Mouse (Mus musculus) intestine, postnatal 0 days (tissue): Measurements from ENCODE around the gene Snx14. TPM values are rescaled to one million over a fixed set of nuclear protein-coding genes. Genes with fewer than 3 reads are reported as not detected.
A peak's percentile ranks its signal among the peaks of the same experiment; 100 is the strongest.

Experiments
- ATAC-seq: fragments of 200-750 bp; cut with Nextera tagmentation; 2 replicates; pipeline ENCODE4 v1.8.0; 2017; ENCODE audit warnings: mild to moderate bottlenecking, moderate TSS enrichment, moderate library complexity
- H3K27ac ChIP-seq: fragments of 300-500 bp; sonication (generic); 2 replicates; pipeline ENCODE4 v1.5.1; 2014; ENCODE audit warnings: mild to moderate bottlenecking, low read depth, low read length, moderate library complexity
- H3K27me3 ChIP-seq: fragments of 300-500 bp; sonication (generic); replicated peaks from 2 replicates; pipeline ENCODE4 v1.6.1; 2014; ENCODE audit warnings: low read length, mixed read lengths; ENCODE audit not compliant: control insufficient read depth, insufficient read depth
- H3K36me3 ChIP-seq: fragments of 300-500 bp; sonication (generic); 2 replicates; pipeline ENCODE4 v1.6.1; 2014; ENCODE audit warnings: mild to moderate bottlenecking, moderate library complexity; ENCODE audit not compliant: control insufficient read depth, insufficient read depth
- H3K4me1 ChIP-seq: fragments of 300-500 bp; sonication (generic); replicated peaks from 2 replicates; pipeline ENCODE4 v1.6.1; 2014; ENCODE audit warnings: antibody characterized with exemption, low read length, mixed read lengths; ENCODE audit not compliant: control insufficient read depth, insufficient read depth
- H3K4me2 ChIP-seq: fragments of 300-500 bp; sonication (generic); replicated peaks from 2 replicates; pipeline ENCODE4 v1.6.1; 2014; ENCODE audit warnings: low read depth, mild to moderate bottlenecking, moderate library complexity
- H3K4me3 ChIP-seq: fragments of 300-500 bp; sonication (generic); 2 replicates; pipeline ENCODE4 v1.5.1; 2014; ENCODE audit warnings: low read depth, low read length
- H3K9ac ChIP-seq: fragments of 300-500 bp; sonication (generic); 2 replicates; pipeline ENCODE4 v1.6.1; 2014; ENCODE audit warnings: mild to moderate bottlenecking, low read depth, low read length
- H3K9me3 ChIP-seq: fragments of 300-500 bp; sonication (generic); 2 replicates; pipeline ENCODE4 v1.6.1; 2016; ENCODE audit warnings: mixed run types; ENCODE audit not compliant: control insufficient read depth
- CTCF ChIP-seq: sonication (generic); IDR thresholded peaks from 2 replicates; pipeline ENCODE4 v1.5.1; 2016; ENCODE audit warnings: low read depth, mild to moderate bottlenecking, control low read depth, antibody characterized with exemption, moderate library complexity
- WGBS: fragments of 180-500 bp; shearing (Covaris S2); extraction: QIAGEN DNeasy Blood & Tissue Kit; methylation state at CpG from one replicate; pipeline ENCODE4 v1.1.7; 2014; 5-methylcytosine and 5-hydroxymethylcytosine counted together
- polyA plus RNA-seq: library from polyadenylated mRNA; unstranded; fragments of >200 nt; fragmentation: Nextera tagmentation; extraction: Ambion mirVana; gene quantifications from 2 replicates; pipeline ENCODE4 v1.2.1, GENCODE M21; 2015

The Snx14 gene
- polyA plus RNA-seq, 1 experiment from 2014 or later, result 18.4 TPM

DNA sequence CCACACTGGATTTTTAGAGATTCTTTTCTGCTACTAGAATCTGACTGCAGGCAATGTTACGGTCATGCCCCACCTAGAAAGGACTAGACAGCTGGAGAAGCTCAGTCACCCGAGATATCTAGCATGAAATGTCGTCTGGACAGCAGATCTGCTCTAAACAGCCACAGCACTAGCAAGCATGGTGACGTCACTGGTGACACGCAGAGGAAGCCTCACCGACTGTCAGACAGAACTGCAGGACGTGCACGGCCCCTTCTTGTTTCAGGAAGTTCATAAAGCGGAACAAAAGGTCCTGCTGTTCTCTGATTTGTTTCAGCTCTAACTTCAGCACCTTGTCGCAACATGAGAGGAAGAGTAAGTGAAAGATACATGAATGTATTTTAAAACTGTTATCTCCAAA lies 34.7 kb downstream of the Snx14 start:
- H3K27ac ChIP-seq, result no peak overlapping the region
- no peaks in the 10 kb centered on the region for H3K27me3 ChIP-seq
- H3K4me1 ChIP-seq, result no peaks in the 10 kb centered on the region
- H3K36me3 ChIP-seq, result peaks cover 27% of the 10 kb centered on the region
- 77% methylated on average over 10 of the region's 10 CpGs for WGBS
- ATAC-seq, result no peak
- H3K9ac ChIP-seq, result no peak overlapping the region
- TF ChIP-seq CTCF, result no peak
- no peak overlapping the region for H3K4me2 ChIP-seq
- no peak overlapping the region for H3K4me3 ChIP-seq
- no peaks in the 10 kb centered on the region for H3K9me3 ChIP-seq

DNA sequence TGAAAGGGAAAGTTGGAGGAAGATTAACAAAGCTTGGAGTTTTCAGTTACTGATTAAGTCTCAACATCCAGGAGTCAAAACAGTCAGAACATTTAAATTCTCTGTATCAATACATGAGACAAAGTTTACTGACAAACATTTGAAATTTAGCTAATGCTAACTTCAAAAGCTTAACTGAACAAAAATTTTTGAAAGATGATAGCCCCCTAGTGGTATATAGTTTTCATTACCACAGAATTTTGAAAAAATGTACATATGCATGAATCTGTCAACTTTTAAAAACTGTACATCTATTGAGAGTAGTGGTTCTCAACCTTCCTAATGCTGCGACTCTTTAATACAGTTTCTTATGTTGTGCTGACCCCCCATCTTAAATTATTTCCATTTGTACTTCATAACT lies 40.3 kb downstream of the Snx14 start:
- H3K4me2 ChIP-seq, result no peak overlapping the region
- no peak overlapping the region for H3K27ac ChIP-seq
- no peak for ATAC-seq
- H3K36me3 ChIP-seq, result peaks cover 45% of the 10 kb centered on the region
- TF ChIP-seq CTCF, result peak; percentile 51
- H3K4me1 ChIP-seq, result no peaks in the 10 kb centered on the region
- no peak overlapping the region for H3K4me3 ChIP-seq
- H3K27me3 ChIP-seq, result no peaks in the 10 kb centered on the region
- H3K9ac ChIP-seq, result no peak overlapping the region
- no peaks in the 10 kb centered on the region for H3K9me3 ChIP-seq
- 91% methylated on average over 1 of the region's 1 CpGs for WGBS

DNA sequence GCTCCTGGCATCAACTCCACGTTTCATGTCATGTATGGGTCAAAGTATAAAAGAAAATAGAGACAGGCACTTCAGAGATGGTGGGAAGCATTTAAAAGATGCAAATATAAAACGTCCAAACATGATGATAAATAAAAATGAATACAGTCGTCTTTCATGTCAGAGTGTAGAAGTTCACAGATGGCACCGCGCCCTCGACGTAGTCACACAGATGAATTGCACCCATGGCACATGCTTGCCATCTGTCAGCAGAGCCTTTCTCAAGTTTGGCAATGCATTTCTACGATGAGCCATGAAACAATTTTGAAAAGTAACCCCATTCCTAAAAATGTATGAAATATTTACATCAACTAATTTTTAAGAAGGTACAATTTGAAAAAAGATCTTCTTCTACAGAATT lies 43.9 kb downstream of the Snx14 start:
- ATAC-seq, result no peak
- Histone ChIP-seq H3K27me3 (no peaks in the 10 kb centered on the region), H3K4me2 (no peak overlapping the region), H3K9me3 (no peaks in the 10 kb centered on the region), H3K4me3 (no peak overlapping the region), H3K36me3 (peaks cover 41% of the 10 kb centered on the region), H3K27ac (no peak overlapping the region), H3K9ac (no peak overlapping the region), H3K4me1 (no peaks in the 10 kb centered on the region)
- WGBS, result 89% methylated on average over 8 of the region's 8 CpGs
- no peak for TF ChIP-seq CTCF

DNA sequence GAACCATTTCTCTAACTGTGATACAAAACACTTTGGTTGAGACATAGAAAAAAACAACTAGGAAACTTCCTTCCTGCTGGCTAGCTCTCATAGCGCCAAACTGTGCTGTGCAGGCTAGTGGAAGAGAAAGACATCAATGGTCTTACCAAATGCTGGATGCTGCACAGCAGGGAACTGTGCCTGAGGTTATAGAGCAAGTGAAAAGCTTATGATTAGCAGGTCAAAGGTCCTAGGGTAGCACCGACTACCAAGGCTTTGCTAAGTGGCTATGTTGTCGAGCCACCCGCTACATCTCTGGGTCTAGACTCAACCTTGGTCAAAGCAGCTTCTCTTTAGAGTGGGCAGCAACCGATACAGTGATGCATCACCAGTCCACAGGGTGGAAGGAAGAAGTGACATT lies 49.9 kb downstream of the Snx14 start:
- WGBS, result 88% methylated on average over 5 of the region's 5 CpGs
- H3K36me3 ChIP-seq, result peaks cover 39% of the 10 kb centered on the region
- H3K9me3 ChIP-seq, result no peaks in the 10 kb centered on the region
- ATAC-seq, result no peak
- H3K27ac ChIP-seq, result no peak overlapping the region
- no peak overlapping the region for H3K4me3 ChIP-seq
- no peak for TF ChIP-seq CTCF
- no peaks in the 10 kb centered on the region for H3K27me3 ChIP-seq
- no peaks in the 10 kb centered on the region for H3K4me1 ChIP-seq
- H3K9ac ChIP-seq, result no peak overlapping the region
- no peak overlapping the region for H3K4me2 ChIP-seq

DNA sequence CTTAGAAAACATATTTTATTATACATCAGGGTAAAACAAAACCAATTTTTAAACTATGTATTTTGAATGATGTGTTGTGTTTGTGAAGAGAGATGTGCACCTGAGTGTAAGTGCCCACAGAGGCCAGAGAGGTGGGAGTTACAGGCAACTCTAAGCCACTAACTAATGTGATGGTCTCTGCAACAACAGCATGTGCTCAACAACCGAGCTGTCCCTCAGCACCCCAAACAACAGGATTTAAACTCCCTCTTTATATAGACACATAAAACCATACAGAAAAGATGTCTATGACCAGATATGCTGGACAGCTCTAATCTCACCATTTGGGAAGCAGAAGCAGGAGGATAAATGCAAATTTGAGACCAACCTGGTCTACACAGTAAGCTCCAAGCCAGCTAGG lies 58.2 kb downstream of the Snx14 start:
- no peak for ATAC-seq
- H3K27ac ChIP-seq, result no peak overlapping the region
- no peak for TF ChIP-seq CTCF

DNA sequence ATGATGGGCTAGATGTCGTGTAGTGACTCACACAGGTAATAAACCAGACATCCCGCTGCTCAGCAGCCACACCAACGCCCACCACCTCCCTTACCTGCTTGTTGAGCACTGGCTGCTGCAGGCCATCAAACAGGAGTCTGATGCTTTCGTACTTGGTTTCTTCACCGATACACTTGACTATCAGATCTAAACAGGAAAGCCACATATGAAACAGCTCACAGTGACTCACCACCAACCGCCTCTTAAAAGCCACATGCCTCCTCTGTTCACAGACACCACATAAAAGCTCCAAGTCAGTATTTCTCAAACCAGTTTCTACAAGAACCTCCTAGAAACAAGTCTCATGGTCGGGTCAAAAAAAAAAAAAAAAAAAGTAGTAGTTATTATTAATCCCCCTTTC lies 58.7 kb downstream of the Snx14 start:
- no peaks in the 10 kb centered on the region for H3K27me3 ChIP-seq
- peaks cover 44% of the 10 kb centered on the region for H3K36me3 ChIP-seq
- ATAC-seq, result no peak
- H3K4me1 ChIP-seq, result no peaks in the 10 kb centered on the region
- TF ChIP-seq CTCF, result no peak
- H3K9me3 ChIP-seq, result no peaks in the 10 kb centered on the region
- H3K4me3 ChIP-seq, result no peak overlapping the region
- H3K27ac ChIP-seq, result no peak overlapping the region
- 54% methylated on average over 7 of the region's 7 CpGs for WGBS
- H3K4me2 ChIP-seq, result no peak overlapping the region
- no peak overlapping the region for H3K9ac ChIP-seq

More for the DNA sequence above, 58.2 kb downstream of the Snx14 start:
- H3K36me3 ChIP-seq, result peaks cover 48% of the 10 kb centered on the region
- H3K4me3 ChIP-seq, result no peak overlapping the region
- no peak overlapping the region for H3K4me2 ChIP-seq
- no peaks in the 10 kb centered on the region for H3K27me3 ChIP-seq
- no peaks in the 10 kb centered on the region for H3K9me3 ChIP-seq
- H3K4me1 ChIP-seq, result no peaks in the 10 kb centered on the region
- H3K9ac ChIP-seq, result no peak overlapping the region
- WGBS, result 90% methylated on average over 1 of the region's 1 CpGs

DNA sequence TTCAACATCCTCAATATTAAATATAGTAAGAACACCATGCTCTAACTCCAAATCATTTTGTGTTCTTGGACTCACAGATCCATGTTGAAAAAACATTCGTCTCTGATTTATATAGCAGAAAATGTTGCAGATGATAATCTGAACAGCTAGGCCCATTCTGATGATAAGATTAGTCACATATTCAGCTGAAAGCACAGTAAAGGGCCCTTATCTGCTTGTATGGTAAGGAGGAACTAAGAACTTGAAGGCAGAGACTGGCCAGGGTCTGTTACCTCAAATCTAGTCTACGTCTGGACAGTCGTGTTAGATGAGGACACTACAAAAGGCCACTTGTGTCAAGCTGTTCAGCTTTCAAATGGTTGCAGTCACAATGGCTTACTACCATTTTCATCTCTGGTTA lies 59.7 kb downstream of the Snx14 start:
- no peak for TF ChIP-seq CTCF
- Histone ChIP-seq H3K27me3 (no peaks in the 10 kb centered on the region), H3K9ac (no peak overlapping the region)

More for the DNA sequence above, 59.7 kb downstream of the Snx14 start:
- 86% methylated on average over 3 of the region's 3 CpGs for WGBS
- Histone ChIP-seq H3K4me3 (no peak overlapping the region), H3K36me3 (peaks cover 39% of the 10 kb centered on the region), H3K4me2 (no peak overlapping the region), H3K27ac (no peak overlapping the region), H3K9me3 (no peaks in the 10 kb centered on the region), H3K4me1 (no peaks in the 10 kb centered on the region)
- ATAC-seq, result no peak
